Mouse (Mus musculus): ENCODE measurements around the gene Tesmin. TPM values are rescaled to one million over a fixed set of nuclear protein-coding genes. Genes with fewer than 3 reads are reported as not detected.

The Tesmin gene
- 0.27 and 0.37 TPM in 2 replicates for polyA plus RNA-seq (2016; fragmentation: Nextera tagmentation; extraction: Ambion mirVana)

DNA sequence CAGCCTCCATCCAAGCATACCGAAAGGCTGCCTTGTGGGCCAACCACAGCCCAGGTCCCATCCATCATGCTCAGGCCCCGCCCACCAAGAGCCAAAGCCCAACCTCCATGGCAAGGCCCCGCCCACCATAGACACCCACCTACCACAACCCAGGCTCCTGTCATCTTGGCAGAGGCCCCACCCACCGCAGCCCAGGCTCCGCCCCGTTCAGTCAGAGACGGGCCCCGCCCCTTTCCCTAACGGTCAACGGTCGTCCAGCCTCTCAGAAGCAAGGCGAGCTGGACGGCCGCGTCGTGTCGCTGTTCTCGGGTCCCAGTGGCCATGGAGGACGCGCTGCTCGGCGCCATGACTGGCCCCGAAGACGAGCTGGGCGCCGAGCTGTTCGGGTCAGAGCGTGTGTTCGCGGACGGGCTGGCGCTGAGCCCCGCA, at the start of gene Tesmin:
Gene Tesmin (plus strand): TSS at position 229 of the 429 bp plus-strand sequence.
- peak; percentile 72 for ATAC-seq (ENCODE audit: insufficient number of reproducible peaks, insufficient read depth, low FRiP score, low TSS enrichment)
- WGBS = 4% methylated on average over 33 of the region's 33 CpGs
- Histone ChIP-seq H3K36me3 (no peaks in the 10 kb centered on the region), H3K9ac (peak within 1 kb of the TSS; percentile 54), H3K9me3 (0 out of 2 replicates have a peak, but pooled peaks cover 3% of the 10 kb centered on the region), H3K27me3 (no peaks in the 10 kb centered on the region), H3K4me3 (peak within 1 kb of the TSS; percentile 42), H3K4me1 (0 out of 2 replicates have a peak, but pooled peaks cover 8% of the 10 kb centered on the region), H3K4me2 (replicated peaks) (peak within 1 kb of the TSS; percentile 82), H3K27ac (no peak within 1 kb of the TSS; the same call in 1 of the 2 replicates)

DNA sequence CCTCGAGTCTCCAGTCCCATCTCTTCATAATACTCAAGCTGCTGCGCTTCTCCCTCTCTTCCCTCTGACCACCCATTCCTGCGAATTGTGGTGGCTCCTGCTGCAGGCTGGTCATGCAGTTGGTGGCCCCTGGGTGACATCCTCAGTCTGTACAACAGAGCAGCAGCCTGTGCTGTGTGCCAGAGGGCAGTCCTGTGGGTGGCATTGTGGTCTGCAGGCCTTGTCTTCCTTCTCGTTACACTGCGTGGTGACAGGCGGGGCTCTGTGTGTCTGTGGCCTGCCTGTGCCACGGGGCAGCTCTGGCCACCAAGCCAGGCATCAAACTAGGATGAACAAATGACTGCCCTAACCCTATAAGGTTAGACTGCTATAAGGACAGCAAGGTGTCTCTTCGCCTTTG, 49.5 kb upstream of the Tesmin start:
- Histone ChIP-seq H3K4me3 (no peak overlapping the region), H3K36me3 (no peaks in the 10 kb centered on the region), H3K9me3 (no peaks in the 10 kb centered on the region), H3K27me3 (no peaks in the 10 kb centered on the region), H3K4me2 (replicated peaks) (no peak overlapping the region), H3K27ac (no peak overlapping the region), H3K4me1 (no peaks in the 10 kb centered on the region), H3K9ac (no peak overlapping the region)
- no peak for ATAC-seq (ENCODE audit: insufficient number of reproducible peaks, insufficient read depth, low FRiP score, low TSS enrichment)
- 80% methylated on average over 8 of the region's 8 CpGs for WGBS

DNA sequence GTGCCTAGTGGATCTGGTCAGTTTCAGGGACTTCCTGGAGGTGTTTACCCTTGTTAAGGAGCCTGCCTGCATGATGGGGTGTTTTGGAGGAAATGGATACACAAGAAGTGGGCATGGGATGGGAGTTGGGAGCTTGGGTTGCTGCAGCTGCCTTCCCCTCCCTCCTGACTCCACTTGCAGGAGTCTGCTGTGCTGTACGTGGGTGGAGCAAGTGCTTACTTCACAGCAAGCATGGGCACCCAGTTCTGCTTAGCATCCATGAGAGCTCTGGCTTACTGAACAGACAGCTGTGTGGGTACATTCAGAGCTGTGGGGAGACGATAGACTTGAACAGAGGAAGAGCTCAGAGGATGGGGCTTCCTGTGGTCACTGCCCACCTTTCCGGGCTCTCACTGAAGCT, 47.6 kb upstream of the Tesmin start:
- no peaks in the 10 kb centered on the region for H3K9me3 ChIP-seq
- H3K36me3 ChIP-seq = no peaks in the 10 kb centered on the region
- no peak overlapping the region for H3K4me3 ChIP-seq
- H3K27ac ChIP-seq = no peak overlapping the region
- H3K4me1 ChIP-seq = no peaks in the 10 kb centered on the region
- ATAC-seq (ENCODE audit: insufficient number of reproducible peaks, insufficient read depth, low FRiP score, low TSS enrichment) = no peak
- no peak overlapping the region for H3K9ac ChIP-seq
- H3K27me3 ChIP-seq = no peaks in the 10 kb centered on the region
- no peak overlapping the region for H3K4me2 ChIP-seq (replicated peaks)
- 73% methylated on average over 3 of the region's 3 CpGs for WGBS

- 0 out of 2 replicates have a peak, but pooled peaks cover 5% of the 10 kb centered on the region for H3K9me3 ChIP-seq
Observed at GRCm38 (mm10) chr19:3343929-3344328, 44.7 kb upstream of the Tesmin start.

GRCm38 (mm10) chr19:3344636-3345544, 43.8 kb upstream of the Tesmin start:
- no peak for ATAC-seq (ENCODE audit: insufficient number of reproducible peaks, insufficient read depth, low FRiP score, low TSS enrichment)
- Histone ChIP-seq H3K4me3 (no peak overlapping the region), H3K4me1 (no peaks in the 10 kb centered on the region), H3K9me3 (0 out of 2 replicates have a peak, but pooled peaks cover 5% of the 10 kb centered on the region), H3K4me2 (replicated peaks) (no peak overlapping the region), H3K27me3 (no peaks in the 10 kb centered on the region), H3K9ac (no peak overlapping the region), H3K27ac (no peak overlapping the region), H3K36me3 (no peaks in the 10 kb centered on the region)
- 84% methylated on average over 8 of the region's 8 CpGs for WGBS

More at GRCm38 (mm10) chr19:3343929-3344328, 44.7 kb upstream of the Tesmin start:
- Histone ChIP-seq H3K4me2 (replicated peaks) (no peak overlapping the region), H3K9ac (no peak overlapping the region), H3K27ac (no peak overlapping the region), H3K27me3 (no peaks in the 10 kb centered on the region), H3K4me1 (no peaks in the 10 kb centered on the region), H3K36me3 (no peaks in the 10 kb centered on the region), H3K4me3 (no peak overlapping the region)
- WGBS = 74% methylated on average over 3 of the region's 3 CpGs
- no peak for ATAC-seq (ENCODE audit: insufficient number of reproducible peaks, insufficient read depth, low FRiP score, low TSS enrichment)

- no peak for ATAC-seq (ENCODE audit: insufficient number of reproducible peaks, insufficient read depth, low FRiP score, low TSS enrichment)
- Histone ChIP-seq H3K36me3 (no peaks in the 10 kb centered on the region), H3K4me2 (replicated peaks) (no peak overlapping the region), H3K27ac (no peak overlapping the region), H3K9ac (no peak overlapping the region), H3K9me3 (0 out of 2 replicates have a peak, but pooled peaks cover 5% of the 10 kb centered on the region), H3K4me3 (no peak overlapping the region), H3K27me3 (no peaks in the 10 kb centered on the region), H3K4me1 (no peaks in the 10 kb centered on the region)
- 91% methylated on average over 1 of the region's 1 CpGs for WGBS
Observed at GRCm38 (mm10) chr19:3347784-3348183, 40.9 kb upstream of the Tesmin start.

DNA sequence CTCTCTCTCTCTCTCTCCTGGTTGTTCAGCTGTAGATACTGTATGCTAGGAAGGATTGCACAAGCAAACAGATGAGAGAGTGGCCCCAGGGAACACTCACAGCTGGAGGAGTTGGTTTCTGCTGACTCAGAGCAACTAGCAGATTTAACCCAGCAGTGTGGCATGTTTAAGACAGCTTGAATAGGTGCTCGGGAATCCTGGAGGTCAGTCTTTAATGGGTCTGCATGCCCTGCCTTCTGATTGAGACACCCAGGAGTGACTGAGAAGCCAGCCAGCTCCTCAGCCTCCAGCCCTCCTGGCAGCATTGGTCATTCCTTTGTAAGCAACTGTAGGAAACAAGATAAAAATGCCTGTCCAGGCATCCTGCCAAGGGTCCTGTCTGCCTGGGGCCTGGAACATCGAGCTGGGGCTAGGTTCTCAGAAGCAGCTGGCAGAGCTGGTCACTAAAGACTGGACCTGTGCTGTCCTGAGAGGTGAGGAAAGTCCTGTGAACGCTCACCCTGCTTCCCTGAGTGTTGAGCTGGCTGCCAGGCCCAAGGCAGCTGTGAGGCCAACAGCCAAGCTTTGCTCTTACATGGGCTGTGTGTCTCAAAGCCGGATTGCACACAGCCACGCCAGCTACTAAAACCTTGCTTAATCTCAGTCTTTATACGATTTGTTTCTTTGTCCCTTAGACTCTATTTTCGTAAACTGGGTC, 35.1 kb upstream of the Tesmin start:
- Histone ChIP-seq H3K36me3 (no peaks in the 10 kb centered on the region), H3K4me2 (replicated peaks) (no peak overlapping the region), H3K9ac (no peak overlapping the region), H3K4me3 (no peak overlapping the region), H3K9me3 (no peaks in the 10 kb centered on the region), H3K4me1 (no peaks in the 10 kb centered on the region), H3K27ac (no peak overlapping the region), H3K27me3 (no peaks in the 10 kb centered on the region)
- 56% methylated on average over 7 of the region's 7 CpGs for WGBS
- ATAC-seq (ENCODE audit: insufficient number of reproducible peaks, insufficient read depth, low FRiP score, low TSS enrichment) = no peak

- H3K9ac ChIP-seq = no peak overlapping the region
- H3K4me1 ChIP-seq = no peaks in the 10 kb centered on the region
- no peaks in the 10 kb centered on the region for H3K9me3 ChIP-seq
- H3K4me2 ChIP-seq (replicated peaks) = no peak overlapping the region
- WGBS = 59% methylated on average over 5 of the region's 5 CpGs
- no peak overlapping the region for H3K27ac ChIP-seq
- no peak overlapping the region for H3K4me3 ChIP-seq
- no peaks in the 10 kb centered on the region for H3K36me3 ChIP-seq
- no peaks in the 10 kb centered on the region for H3K27me3 ChIP-seq
- ATAC-seq (ENCODE audit: insufficient number of reproducible peaks, insufficient read depth, low FRiP score, low TSS enrichment) = no peak
Observed at GRCm38 (mm10) chr19:3355096-3355495, 33.6 kb upstream of the Tesmin start.

GRCm38 (mm10) chr19:3356516-3356915, 32.1 kb upstream of the Tesmin start:
- Histone ChIP-seq H3K27ac (no peak overlapping the region), H3K9me3 (no peaks in the 10 kb centered on the region), H3K27me3 (no peaks in the 10 kb centered on the region), H3K4me1 (no peaks in the 10 kb centered on the region), H3K9ac (no peak overlapping the region), H3K36me3 (no peaks in the 10 kb centered on the region), H3K4me3 (no peak overlapping the region), H3K4me2 (replicated peaks) (no peak overlapping the region)
- 72% methylated on average over 5 of the region's 5 CpGs for WGBS
- ATAC-seq (ENCODE audit: insufficient number of reproducible peaks, insufficient read depth, low FRiP score, low TSS enrichment) = no peak

DNA sequence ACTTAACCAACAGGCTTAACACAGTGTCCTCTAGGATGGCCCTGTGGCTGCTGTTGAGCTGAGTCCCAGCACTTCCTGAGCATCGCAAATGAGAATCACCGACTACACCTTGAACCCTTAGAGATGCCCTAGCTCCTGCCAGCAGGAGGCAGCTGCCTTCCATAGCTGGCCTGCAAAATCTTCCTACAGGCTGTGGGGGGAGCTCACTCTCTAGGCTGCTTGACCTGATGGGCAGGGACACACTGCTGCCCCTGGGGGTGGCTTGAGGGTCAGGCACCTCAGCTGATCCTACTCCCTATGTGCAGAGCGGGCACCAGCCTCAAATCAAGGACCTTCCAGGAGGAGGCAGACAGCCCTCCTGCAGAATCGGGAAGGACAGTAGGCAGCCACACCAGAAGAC, 31.0 kb upstream of the Tesmin start:
- H3K27me3 ChIP-seq = no peaks in the 10 kb centered on the region
- no peak for ATAC-seq (ENCODE audit: insufficient number of reproducible peaks, insufficient read depth, low FRiP score, low TSS enrichment)
- no peak overlapping the region for H3K4me2 ChIP-seq (replicated peaks)
- H3K9ac ChIP-seq = no peak overlapping the region
- H3K27ac ChIP-seq = no peak overlapping the region
- H3K4me3 ChIP-seq = no peak overlapping the region
- H3K36me3 ChIP-seq = no peaks in the 10 kb centered on the region
- 69% methylated on average over 4 of the region's 4 CpGs for WGBS
- no peaks in the 10 kb centered on the region for H3K4me1 ChIP-seq
- H3K9me3 ChIP-seq = no peaks in the 10 kb centered on the region

DNA sequence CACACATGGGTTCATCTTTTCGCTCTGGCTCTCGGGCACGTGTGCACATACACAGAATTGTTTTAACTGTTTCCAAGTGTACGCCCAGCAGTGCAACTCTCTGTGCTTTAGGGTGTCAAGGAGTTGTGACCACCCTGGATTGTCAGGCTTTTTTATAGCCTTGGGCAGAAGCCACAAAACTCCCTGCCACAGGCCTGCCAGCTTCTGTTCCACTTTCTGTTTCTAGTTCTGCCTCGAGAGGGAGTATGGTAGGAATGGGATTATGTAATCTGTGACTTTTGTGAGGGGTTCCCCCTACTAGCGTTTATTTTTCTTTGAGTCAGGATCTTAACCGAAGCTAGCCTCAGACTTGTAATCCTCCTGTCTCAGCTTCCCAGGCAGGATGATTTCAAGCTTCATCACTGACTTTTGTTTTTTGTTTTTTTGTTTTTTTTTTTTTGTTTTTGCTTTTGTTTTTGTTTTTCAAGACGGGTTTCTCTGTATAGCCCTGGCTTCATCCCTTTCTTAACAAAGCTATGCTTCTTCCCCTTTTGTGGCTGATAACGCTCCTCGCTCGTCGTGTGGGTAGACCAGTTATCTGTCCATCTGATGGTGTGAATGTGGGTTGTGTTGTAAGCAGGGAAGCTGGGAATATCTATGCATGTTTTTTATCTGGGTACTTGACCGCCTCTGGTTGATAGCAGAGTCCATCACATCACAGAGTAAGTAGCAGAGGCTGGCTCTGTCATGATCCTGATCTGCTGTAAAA, 28.6 kb upstream of the Tesmin start:
- H3K36me3 ChIP-seq = 0 out of 2 replicates have a peak, but pooled peaks cover under 1% of the 10 kb centered on the region
- H3K9me3 ChIP-seq = no peaks in the 10 kb centered on the region
- H3K9ac ChIP-seq = no peak overlapping the region
- WGBS = 86% methylated on average over 13 of the region's 13 CpGs
- H3K27me3 ChIP-seq = no peaks in the 10 kb centered on the region
- no peak for ATAC-seq (ENCODE audit: insufficient number of reproducible peaks, insufficient read depth, low FRiP score, low TSS enrichment)
- no peak overlapping the region for H3K4me2 ChIP-seq (replicated peaks)
- H3K4me3 ChIP-seq = no peak overlapping the region
- no peaks in the 10 kb centered on the region for H3K4me1 ChIP-seq
- H3K27ac ChIP-seq = no peak overlapping the region
